Mouse (Mus musculus): ENCODE measurements at regions not wholly inside any gene's neighbourhood (a gene's known extent, or its start where the extent isn't known, plus 50 kb on each side); places are given as distances from the start of the nearest gene placed in this dataset.
A peak's percentile ranks its signal among the peaks of the same experiment; 100 is the strongest.

- peak overlapping the region; percentile 69 for H3K27ac ChIP-seq (replicated peaks)
- no peak overlapping the region for H3K4me2 ChIP-seq
- peaks cover 19% of the 10 kb centered on the region for H3K4me1 ChIP-seq (replicated peaks)
- no peaks in the 10 kb centered on the region for H3K27me3 ChIP-seq
- H3K4me3 ChIP-seq = no peak overlapping the region
- 0 out of 2 replicates have a peak overlapping the region, but pooled peaks have one; percentile 3 for H3K9ac ChIP-seq
- H3K36me3 ChIP-seq = no peaks in the 10 kb centered on the region
- WGBS = 45% methylated on average over 8 of the region's 8 CpGs
- ATAC-seq (ENCODE audit: low read depth) = peak; percentile 89
- H3K9me3 ChIP-seq = no peaks in the 10 kb centered on the region
Measured at GRCm38 (mm10) chr16:95141510-95142394, 115.6 kb upstream of the Kcnj15 start.

GRCm38 (mm10) chr16:95150499-95150898, 106.9 kb upstream of the Kcnj15 start:
- Histone ChIP-seq H3K4me2 (no peak overlapping the region), H3K9ac (no peak overlapping the region), H3K27me3 (no peaks in the 10 kb centered on the region), H3K4me1 (replicated peaks) (0 out of 2 replicates have a peak, but pooled peaks cover 3% of the 10 kb centered on the region), H3K9me3 (no peaks in the 10 kb centered on the region), H3K36me3 (no peaks in the 10 kb centered on the region), H3K4me3 (no peak overlapping the region), H3K27ac (replicated peaks) (no peak overlapping the region)
- ATAC-seq (ENCODE audit: low read depth) = no peak
- 76% methylated on average over 8 of the region's 8 CpGs for WGBS

- Histone ChIP-seq H3K27ac (replicated peaks) (no peak overlapping the region), H3K27me3 (no peaks in the 10 kb centered on the region), H3K9me3 (no peaks in the 10 kb centered on the region), H3K36me3 (no peaks in the 10 kb centered on the region), H3K4me2 (no peak overlapping the region), H3K9ac (no peak overlapping the region), H3K4me1 (replicated peaks) (0 out of 2 replicates have a peak, but pooled peaks cover 3% of the 10 kb centered on the region), H3K4me3 (no peak overlapping the region)
- no peak for ATAC-seq (ENCODE audit: low read depth)
- WGBS = 71% methylated on average over 3 of the region's 3 CpGs
Measured at GRCm38 (mm10) chr16:95151499-95151898, 105.9 kb upstream of the Kcnj15 start.

GRCm38 (mm10) chr16:95151914-95152313, 105.4 kb upstream of the Kcnj15 start:
- Histone ChIP-seq H3K27ac (replicated peaks) (no peak overlapping the region), H3K4me3 (no peak overlapping the region), H3K9me3 (no peaks in the 10 kb centered on the region), H3K36me3 (no peaks in the 10 kb centered on the region), H3K27me3 (no peaks in the 10 kb centered on the region), H3K9ac (no peak overlapping the region), H3K4me2 (no peak overlapping the region), H3K4me1 (replicated peaks) (0 out of 2 replicates have a peak, but pooled peaks cover 3% of the 10 kb centered on the region)
- ATAC-seq (ENCODE audit: low read depth) = no peak
- 93% methylated on average over 6 of the region's 6 CpGs for WGBS

GRCm38 (mm10) chr16:95152742-95153383, 104.5 kb upstream of the Kcnj15 start:
- Histone ChIP-seq H3K4me1 (replicated peaks) (no peaks in the 10 kb centered on the region), H3K4me2 (no peak overlapping the region), H3K9ac (no peak overlapping the region), H3K27ac (replicated peaks) (no peak overlapping the region), H3K27me3 (no peaks in the 10 kb centered on the region), H3K36me3 (no peaks in the 10 kb centered on the region), H3K9me3 (no peaks in the 10 kb centered on the region), H3K4me3 (no peak overlapping the region)
- WGBS = 69% methylated on average over 13 of the region's 13 CpGs
- no peak for ATAC-seq (ENCODE audit: low read depth)

- ATAC-seq (ENCODE audit: low read depth) = no peak
- no peak overlapping the region for H3K4me2 ChIP-seq
- H3K27ac ChIP-seq (replicated peaks) = no peak overlapping the region
- no peak overlapping the region for H3K9ac ChIP-seq
- H3K4me3 ChIP-seq = no peak overlapping the region
- no peaks in the 10 kb centered on the region for H3K4me1 ChIP-seq (replicated peaks)
- H3K27me3 ChIP-seq = no peaks in the 10 kb centered on the region
- H3K9me3 ChIP-seq = no peaks in the 10 kb centered on the region
- no peaks in the 10 kb centered on the region for H3K36me3 ChIP-seq
- 84% methylated on average over 7 of the region's 7 CpGs for WGBS
Measured at GRCm38 (mm10) chr16:95168349-95168748, 89.0 kb upstream of the Kcnj15 start.

GRCm38 (mm10) chr16:95169346-95169745, 88.0 kb upstream of the Kcnj15 start:
- Histone ChIP-seq H3K9ac (no peak overlapping the region), H3K4me2 (no peak overlapping the region), H3K4me3 (no peak overlapping the region), H3K36me3 (no peaks in the 10 kb centered on the region), H3K4me1 (replicated peaks) (no peaks in the 10 kb centered on the region), H3K9me3 (no peaks in the 10 kb centered on the region), H3K27me3 (no peaks in the 10 kb centered on the region), H3K27ac (replicated peaks) (no peak overlapping the region)
- no peak for ATAC-seq (ENCODE audit: low read depth)
- WGBS = 92% methylated on average over 1 of the region's 1 CpGs

- 0 out of 2 replicates have a peak, but pooled peaks cover 4% of the 10 kb centered on the region for H3K4me1 ChIP-seq (replicated peaks)
- no peak for ATAC-seq (ENCODE audit: low read depth)
- H3K36me3 ChIP-seq = no peaks in the 10 kb centered on the region
- WGBS = 79% methylated on average over 5 of the region's 5 CpGs
- H3K27me3 ChIP-seq = no peaks in the 10 kb centered on the region
- H3K27ac ChIP-seq (replicated peaks) = no peak overlapping the region
- no peak overlapping the region for H3K4me3 ChIP-seq
- H3K9me3 ChIP-seq = no peaks in the 10 kb centered on the region
- H3K9ac ChIP-seq = no peak overlapping the region
- H3K4me2 ChIP-seq = no peak overlapping the region
Measured at GRCm38 (mm10) chr16:95180562-95180961, 76.8 kb upstream of the Kcnj15 start.

- Histone ChIP-seq H3K4me3 (no peak overlapping the region), H3K27ac (replicated peaks) (no peak overlapping the region), H3K27me3 (no peaks in the 10 kb centered on the region), H3K9ac (no peak overlapping the region), H3K4me1 (replicated peaks) (0 out of 2 replicates have a peak, but pooled peaks cover 4% of the 10 kb centered on the region), H3K36me3 (no peaks in the 10 kb centered on the region), H3K4me2 (no peak overlapping the region), H3K9me3 (no peaks in the 10 kb centered on the region)
- 72% methylated on average over 9 of the region's 9 CpGs for WGBS
- no peak for ATAC-seq (ENCODE audit: low read depth)
Measured at GRCm38 (mm10) chr16:95185341-95185740, 72.0 kb upstream of the Kcnj15 start.

- ATAC-seq (ENCODE audit: low read depth) = no peak
- Histone ChIP-seq H3K9me3 (no peaks in the 10 kb centered on the region), H3K4me1 (replicated peaks) (0 out of 2 replicates have a peak, but pooled peaks cover 4% of the 10 kb centered on the region), H3K4me2 (no peak overlapping the region), H3K27me3 (no peaks in the 10 kb centered on the region), H3K36me3 (no peaks in the 10 kb centered on the region), H3K4me3 (no peak overlapping the region), H3K27ac (replicated peaks) (no peak overlapping the region), H3K9ac (no peak overlapping the region)
- WGBS = 90% methylated on average over 8 of the region's 8 CpGs
Measured at GRCm38 (mm10) chr16:95189114-95189513, 68.2 kb upstream of the Kcnj15 start.

GRCm38 (mm10) chr16:95194151-95194550, 63.2 kb upstream of the Kcnj15 start:
- no peak for ATAC-seq (ENCODE audit: low read depth)
- no peak overlapping the region for H3K27ac ChIP-seq (replicated peaks)
- H3K4me3 ChIP-seq = no peak overlapping the region
- H3K9me3 ChIP-seq = no peaks in the 10 kb centered on the region
- no peaks in the 10 kb centered on the region for H3K36me3 ChIP-seq
- no peak overlapping the region for H3K9ac ChIP-seq
- H3K27me3 ChIP-seq = no peaks in the 10 kb centered on the region
- 54% methylated on average over 4 of the region's 4 CpGs for WGBS
- H3K4me2 ChIP-seq = no peak overlapping the region
- H3K4me1 ChIP-seq (replicated peaks) = no peaks in the 10 kb centered on the region

- 86% methylated on average over 4 of the region's 4 CpGs for WGBS
- H3K4me3 ChIP-seq = no peak overlapping the region
- no peak for ATAC-seq (ENCODE audit: low read depth)
- no peaks in the 10 kb centered on the region for H3K4me1 ChIP-seq (replicated peaks)
- no peaks in the 10 kb centered on the region for H3K27me3 ChIP-seq
- H3K27ac ChIP-seq (replicated peaks) = no peak overlapping the region
- H3K9ac ChIP-seq = no peak overlapping the region
- no peaks in the 10 kb centered on the region for H3K36me3 ChIP-seq
- no peaks in the 10 kb centered on the region for H3K9me3 ChIP-seq
- no peak overlapping the region for H3K4me2 ChIP-seq
Measured at GRCm38 (mm10) chr16:95196141-95196540, 61.2 kb upstream of the Kcnj15 start.

Measured in neural tube, embryonic 13.5 days (tissue).